Mouse (Mus musculus): ENCODE measurements at regions not wholly inside any gene's neighbourhood (a gene's known extent, or its start where the extent isn't known, plus 50 kb on each side); places are given as distances from the start of the nearest gene placed in this dataset.

- TF ChIP-seq MAFK (IDR thresholded peaks at IDR 0.05; ENCODE audit: insufficient read depth, low read depth, low read length) = no peak
- no peak for TF ChIP-seq ZNF384 (IDR thresholded peaks at IDR 0.05; ENCODE audit: low read depth, low read length)
Observed at GRCm38 (mm10) chr12:95424739-95425138, 267.3 kb upstream of the Flrt2 start.
